Mouse (Mus musculus): Measurements from ENCODE around the gene Insl5.
A peak's percentile ranks its signal among the peaks of the same experiment; 100 is the strongest.

The Insl5 gene

DNA sequence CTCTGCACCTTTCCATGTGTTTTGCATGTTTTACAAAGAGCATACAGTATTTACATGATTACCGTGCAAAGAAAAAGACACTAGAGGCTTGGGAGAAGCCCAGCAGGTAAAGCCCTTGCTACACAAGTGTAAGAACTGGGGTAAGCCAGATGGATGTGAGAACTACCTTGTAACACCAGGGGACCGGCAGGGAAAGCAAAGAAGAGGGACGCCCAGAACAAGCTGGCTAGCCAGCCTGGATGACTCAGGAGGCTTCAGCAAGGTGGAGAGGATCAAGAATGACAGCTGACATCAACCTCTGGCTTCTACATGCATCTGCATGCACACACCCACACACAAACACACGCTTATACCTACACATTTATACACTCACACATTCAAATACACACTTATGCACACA, 36.6 kb downstream of the Insl5 start:
- no peak for DNase-seq (ENCODE audit: low spot score)

DNA sequence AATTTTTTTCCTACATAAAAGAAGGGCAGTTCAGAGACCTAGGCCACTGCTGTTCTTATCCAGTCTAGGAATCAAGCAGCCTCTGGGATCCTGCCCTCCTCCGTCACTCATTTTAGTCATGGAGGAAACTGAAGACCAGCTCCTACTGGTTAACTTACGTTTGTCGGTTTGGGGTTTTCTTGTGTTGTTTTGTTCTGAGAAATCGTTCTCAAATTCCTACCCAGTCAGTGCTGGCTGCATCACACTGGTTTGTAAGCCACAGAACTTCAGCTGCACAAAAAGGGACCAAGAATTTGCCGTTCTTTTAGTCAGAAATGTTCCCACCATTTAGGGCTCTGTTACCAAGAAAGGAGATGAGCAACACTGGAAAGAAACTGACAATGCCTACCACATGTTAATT, 37.3 kb downstream of the Insl5 start:
- peak; percentile 45 for DNase-seq (ENCODE audit: low spot score)

DNA sequence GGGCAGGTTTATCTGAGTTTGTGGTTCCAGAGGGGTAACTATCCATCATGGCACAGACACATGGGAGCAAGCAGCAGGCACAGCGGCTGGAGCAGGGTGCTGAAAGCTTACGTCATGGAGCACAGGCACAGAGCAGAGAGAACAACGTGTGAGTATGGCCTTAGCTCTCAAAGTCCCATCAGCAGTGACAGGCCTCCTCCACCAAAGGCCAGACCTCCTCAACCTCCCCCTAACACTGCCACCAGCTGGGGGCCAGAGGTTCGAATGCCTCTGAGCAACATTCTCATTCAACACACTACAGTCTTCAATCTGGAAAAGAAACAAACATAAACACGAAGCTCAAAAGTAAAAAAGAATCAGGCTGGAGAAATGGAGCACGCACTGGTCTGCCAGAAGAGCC, 38.1 kb downstream of the Insl5 start:
- no peak for DNase-seq (ENCODE audit: low spot score)

DNA sequence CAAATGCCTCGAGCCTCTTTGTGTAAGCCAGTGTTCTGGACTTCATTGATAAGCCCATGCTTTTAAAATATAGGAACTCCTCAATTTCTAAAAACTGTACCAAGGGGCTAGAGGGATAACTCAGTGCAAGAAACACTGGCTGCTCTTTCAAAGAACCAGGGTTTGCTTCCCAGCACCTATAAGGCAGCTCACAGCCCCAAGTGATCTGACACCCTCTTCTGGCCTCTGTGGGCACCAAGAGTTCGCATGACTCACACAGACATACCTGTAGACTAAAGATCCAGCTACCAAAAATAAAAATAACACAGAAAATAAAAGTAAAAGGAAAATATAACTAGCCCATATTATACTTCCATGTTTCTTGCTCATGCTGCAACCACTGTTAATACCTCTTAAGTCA, 38.9 kb downstream of the Insl5 start:
- DNase-seq (ENCODE audit: low spot score) = no peak

DNA sequence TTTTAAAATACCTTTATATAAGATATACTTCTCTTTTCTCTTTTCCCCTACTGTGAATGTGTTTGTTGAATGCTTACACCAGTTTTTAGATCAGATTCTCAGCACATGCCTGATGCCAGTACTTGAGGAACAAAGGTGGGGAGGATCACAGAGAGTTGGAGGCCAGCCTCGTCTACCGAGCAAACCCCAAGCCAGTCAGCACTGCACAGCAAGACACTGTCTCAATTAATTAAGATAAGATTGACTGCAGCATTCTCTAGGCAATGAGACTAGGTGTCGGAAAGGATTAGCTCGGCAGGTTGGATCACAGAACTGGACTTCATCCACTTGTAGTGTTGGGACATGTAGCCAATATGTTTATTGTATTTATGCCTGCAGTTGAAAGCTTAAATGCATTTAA, 39.3 kb downstream of the Insl5 start:
- DNase-seq (ENCODE audit: low spot score) = no peak

DNA sequence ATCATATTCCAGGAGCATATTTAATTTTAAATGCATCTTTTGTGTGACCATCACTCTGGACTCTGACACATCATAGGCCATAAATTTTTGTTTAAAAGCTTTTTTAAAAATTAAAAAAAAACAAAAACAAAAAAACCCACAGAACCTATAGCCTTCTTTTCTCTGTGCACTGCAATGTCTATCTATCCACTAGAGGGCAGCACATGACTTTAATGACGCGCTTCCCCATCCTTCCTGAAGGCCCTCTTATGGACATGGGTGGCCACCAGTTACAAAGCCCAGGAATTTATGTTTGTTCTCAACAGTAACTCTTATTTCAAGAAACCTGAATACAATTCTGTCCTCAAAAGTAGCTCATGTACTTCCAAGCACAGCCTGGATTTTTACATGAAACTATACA, 39.7 kb downstream of the Insl5 start:
- DNase-seq (ENCODE audit: low spot score) = peak; percentile 50

DNA sequence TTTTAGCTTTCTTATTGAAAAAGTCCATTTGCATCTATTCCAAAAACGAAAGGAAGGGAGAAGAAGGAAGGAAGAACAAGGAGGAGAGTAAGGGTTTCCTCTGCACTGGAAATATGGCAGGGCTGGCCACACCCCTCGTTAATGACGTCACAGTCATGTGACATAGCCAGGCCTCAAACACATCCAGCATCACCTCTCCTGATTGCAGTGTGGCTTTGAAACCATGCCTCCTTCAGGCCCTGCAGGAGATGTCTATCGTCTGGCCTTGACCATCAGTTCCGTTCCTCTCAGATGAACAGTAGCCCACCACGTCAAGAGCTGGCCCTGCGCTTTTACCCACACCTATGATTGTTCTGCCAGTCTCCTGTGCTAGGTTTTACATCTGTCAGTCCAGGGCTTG, 40.5 kb downstream of the Insl5 start:
- DNase-seq (ENCODE audit: low spot score) = peak; percentile 12

DNA sequence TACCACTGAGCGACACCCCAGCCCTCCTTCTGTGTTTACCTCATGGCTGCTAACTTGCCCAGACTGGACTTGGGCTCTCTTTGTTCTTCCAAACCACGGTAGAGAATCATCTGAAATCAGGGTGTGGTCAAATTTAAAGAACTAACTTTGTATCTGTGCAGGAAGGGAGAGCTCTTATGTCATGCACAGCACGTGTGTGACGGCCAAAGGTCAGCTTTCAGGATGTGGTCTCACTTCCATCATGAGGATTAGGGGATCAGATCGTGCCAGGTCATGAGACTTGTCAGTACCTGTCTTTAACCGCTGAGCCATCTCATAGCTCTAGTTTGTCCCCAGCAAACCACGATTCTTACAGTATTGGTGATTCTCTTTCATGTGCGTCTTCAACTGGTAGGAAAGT, 44.9 kb downstream of the Insl5 start:
- no peak for DNase-seq (ENCODE audit: low spot score)

DNA sequence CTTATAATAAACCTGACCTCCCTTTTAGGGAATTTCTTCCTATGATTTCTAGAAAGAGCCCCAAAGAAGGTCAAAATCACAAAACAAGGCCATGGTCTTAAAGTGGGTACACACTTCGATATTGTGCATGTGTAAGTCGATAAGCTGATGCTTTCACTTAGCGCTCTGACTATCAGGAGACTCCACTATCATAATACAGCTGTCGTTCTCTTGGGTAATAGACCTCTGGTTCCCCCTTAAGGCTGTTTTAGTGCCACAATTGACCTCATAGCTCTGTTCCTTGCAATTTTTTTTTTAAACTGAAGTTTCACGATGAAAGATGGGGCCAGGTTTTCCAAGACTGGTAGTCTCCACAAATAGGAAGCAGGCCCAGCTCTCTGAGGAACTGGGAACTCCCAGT, 47.3 kb downstream of the Insl5 start:
- no peak for DNase-seq (ENCODE audit: low spot score)

DNA sequence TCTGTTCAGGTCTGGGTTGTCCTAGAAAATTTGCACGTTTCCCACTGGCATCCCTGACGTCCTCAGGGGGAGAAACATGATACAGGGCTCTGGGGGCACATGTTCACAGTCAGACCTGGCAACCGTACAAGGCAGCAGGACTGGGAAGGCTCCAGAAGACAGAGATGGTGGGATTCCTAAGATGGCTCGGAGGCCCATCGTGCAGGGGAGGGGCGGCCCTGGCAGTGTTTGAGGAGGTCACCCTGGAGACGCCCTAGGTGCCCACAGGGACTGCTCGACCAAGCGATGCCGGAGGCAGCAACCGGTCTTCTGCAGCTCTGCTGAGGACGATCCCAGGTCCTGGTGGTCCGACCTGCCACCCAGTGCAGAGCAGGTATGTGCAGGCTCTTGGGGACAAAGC, 48.2 kb downstream of the Insl5 start, which contains the start of gene Tctex1d1:
Gene Tctex1d1 (plus strand): TSS at position 167 of the 400 bp plus-strand sequence.
- no peak for DNase-seq (ENCODE audit: low spot score)

DNA sequence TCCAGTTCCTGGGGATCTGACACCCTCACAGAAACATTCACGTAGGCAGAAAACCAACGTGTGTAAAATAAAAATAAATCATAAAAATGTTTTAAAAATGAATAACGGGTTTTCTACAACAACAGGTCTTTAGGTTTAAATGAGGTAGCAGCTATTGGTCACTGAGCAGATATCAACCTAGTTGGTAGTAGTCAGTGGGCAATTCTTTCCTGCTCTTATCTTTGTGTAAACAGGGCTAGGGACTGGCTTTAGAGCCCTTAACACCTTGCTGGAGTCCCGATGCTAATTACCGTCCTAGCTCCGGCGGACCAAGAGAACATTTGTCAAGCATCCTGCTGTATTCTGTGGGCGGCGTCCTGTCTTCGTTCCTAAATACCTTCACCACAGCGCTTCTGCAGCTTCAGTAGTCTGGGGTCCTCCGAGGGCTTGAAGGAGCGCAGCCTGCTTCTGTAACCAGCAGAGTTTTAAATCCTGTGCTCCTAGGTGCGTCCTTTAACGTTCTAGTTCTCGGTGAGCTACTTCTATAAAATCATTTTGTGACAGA, 48.8 kb downstream of the Insl5 start:
- DNase-seq (ENCODE audit: low spot score) = no peak

DNA sequence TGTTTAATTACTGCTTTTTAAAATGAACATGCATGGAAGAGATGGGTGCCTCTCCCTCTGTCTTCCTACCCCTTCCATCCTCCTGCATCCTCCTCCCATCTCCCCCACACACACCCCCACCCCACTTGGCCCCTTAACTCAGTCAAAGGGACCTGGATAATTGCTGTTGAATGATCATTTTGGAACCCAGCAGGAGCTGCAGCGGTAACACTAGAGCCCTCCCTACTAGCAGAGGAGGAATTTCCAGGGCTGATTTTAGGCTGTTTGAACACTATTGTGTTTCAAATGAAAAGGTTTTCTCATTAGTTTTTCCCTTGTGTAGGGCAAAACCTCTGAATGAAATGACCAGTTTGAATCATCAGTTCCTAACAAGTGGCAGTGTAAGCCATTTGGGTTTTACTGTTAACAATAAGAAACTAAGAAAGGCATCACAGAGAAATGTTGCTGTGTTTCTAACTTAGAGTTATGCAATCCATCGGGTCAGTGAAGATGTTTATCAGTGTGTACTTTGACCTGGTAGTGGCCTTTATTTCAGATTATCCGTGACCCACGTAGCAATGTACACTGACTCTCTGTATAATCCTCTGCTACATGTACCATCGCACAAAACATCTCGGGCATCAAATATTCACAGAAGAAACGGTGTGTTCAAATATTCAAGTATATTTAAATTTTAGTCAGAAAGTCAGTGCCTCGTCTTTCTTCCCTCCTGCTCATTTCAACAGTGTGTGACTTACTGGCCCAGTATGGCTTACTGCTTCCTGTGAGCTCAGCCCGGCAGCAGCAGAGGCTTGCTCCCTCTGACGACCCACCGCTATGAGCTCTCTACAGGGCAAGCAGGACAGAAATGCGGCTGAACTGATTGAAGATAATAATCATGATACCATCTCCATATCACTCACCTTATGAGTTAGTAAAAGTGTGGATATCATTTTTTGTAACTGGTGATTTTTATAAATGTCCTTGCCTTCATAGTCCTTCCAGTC, 50.1 kb downstream of the Insl5 start:
- no peak for DNase-seq (ENCODE audit: low spot score)

DNA sequence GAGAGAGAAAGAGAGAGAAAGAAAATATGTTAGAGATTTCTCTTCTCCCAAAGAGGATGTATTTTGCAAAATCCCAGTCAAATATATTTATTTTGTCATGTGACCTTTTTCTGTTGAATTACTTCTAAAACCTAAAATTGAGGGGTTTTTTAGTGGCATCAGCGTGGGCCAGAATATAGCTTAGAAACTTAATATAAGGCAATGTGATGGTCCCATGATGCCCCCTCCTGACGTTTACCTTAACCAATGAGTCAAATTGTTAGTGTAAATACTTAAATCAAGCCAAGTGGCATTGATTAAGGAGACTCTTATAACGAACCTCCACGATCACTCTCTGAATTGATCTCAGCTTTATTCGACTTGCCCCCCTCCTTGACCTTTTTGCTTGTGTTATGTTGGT, 52.5 kb downstream of the Insl5 start:
- DNase-seq (ENCODE audit: low spot score) = no peak

DNA sequence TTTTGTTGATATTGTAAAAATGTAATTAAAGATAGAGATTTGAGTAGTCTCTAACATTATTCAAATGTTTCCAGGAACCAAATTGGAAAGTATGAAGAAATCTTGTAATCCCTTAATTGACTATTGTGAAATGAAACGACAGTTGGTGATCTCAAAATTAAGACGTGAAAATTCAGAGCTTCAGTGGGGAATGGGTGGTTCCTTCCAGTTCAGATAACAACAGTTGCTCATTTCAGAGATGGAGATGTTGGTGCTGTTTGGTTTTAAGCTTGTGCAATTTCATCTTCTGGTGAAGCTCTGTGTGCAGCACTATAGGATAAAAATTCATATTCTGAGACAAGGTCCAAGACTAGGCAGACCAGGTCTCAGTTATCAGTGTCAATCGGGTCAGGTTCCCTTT, 54.6 kb downstream of the Insl5 start:
- DNase-seq (ENCODE audit: low spot score) = no peak

DNA sequence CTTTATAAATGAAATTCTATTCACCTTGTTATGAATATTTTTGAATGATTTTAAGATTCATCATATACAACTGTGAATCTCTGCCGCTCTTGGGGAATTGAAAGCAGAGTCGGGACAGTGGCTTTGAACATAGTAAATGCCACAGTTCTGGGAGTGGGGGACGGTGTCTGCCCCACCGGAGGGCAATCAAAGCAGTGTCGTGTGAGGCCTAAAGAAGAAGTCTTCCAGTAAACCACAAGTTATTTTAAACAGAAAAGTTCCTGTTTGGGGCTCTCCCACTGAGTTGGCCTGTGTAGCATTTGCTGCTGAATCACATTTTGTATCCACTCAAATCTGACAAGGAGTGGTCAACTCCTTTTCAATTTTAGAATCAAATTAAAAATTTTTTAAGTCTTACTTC, 55.5 kb downstream of the Insl5 start:
- no peak for DNase-seq (ENCODE audit: low spot score)

DNA sequence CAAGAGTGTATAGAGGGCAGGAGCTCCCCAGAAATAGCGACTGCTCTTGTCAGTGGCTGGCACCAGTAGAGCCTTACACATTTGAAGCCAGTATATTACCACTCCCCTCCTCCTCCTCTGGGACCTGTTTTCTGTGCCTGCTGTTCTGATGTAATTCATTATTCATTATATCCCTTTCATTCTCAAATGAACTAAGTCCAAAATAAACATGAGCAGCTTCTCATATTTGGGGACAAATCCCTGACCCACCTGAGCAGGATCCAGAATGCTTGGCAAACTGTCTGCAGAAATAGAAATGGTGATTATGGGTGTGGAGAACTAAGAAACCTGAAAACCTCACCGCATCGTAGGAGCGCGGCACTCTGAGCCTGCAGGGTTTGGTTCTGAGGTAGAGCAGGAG, 57.0 kb downstream of the Insl5 start:
- no peak for DNase-seq (ENCODE audit: low spot score)
